Mouse (Mus musculus): Measurements from ENCODE around the gene Map6d1.

GRCm38 (mm10) chr16:20272994-20273393 is 31.8 kb upstream of the Map6d1 start:
- TF ChIP-seq GATA1 (IDR thresholded peaks at IDR 0.05; ENCODE audit: low read length) (no peak), TAL1 (IDR thresholded peaks at IDR 0.05; ENCODE audit: low read length) (no peak)
